Mouse (Mus musculus): ENCODE results near the gene Kif22. TPM values are rescaled to one million over a fixed set of nuclear protein-coding genes. Genes with fewer than 3 reads are reported as not detected.

The Kif22 gene
- polyA plus RNA-seq, 1 experiment from 2014 or later: 200 TPM

DNA sequence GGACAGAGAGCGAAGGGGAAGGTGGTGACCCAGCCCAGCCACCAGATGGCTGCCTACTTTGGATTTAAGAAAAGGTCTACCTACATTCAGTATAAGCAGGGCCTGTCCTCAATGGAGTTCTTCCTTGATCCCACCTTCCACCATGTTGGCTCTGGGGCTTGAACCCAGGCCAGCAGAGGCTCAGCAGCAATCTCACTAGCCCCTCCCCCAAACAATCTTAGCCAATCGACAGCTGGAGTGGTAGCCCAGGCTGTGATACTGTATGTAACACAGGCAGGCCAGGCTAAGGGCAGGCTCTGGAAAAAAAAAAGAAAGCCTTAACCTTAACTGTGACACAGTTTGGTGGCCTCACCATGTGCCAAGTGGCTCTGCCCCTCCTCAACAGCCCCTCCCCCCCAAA, 30.6 kb downstream of the Kif22 start:
- Histone ChIP-seq H3K27ac (replicated peaks) (no peak overlapping the region), H3K36me3 (replicated peaks) (peaks cover 51% of the 10 kb centered on the region), H3K4me1 (peaks cover 32% of the 10 kb centered on the region), H3K27me3 (replicated peaks; ENCODE audit: low read depth, poor library complexity, severe bottlenecking) (no peaks in the 10 kb centered on the region), H3K9me3 (no peaks in the 10 kb centered on the region), H3K4me3 (no peak overlapping the region)
- 78% methylated on average over 2 of the region's 2 CpGs for WGBS
- no peak for DNase-seq (ENCODE audit: low spot score)

DNA sequence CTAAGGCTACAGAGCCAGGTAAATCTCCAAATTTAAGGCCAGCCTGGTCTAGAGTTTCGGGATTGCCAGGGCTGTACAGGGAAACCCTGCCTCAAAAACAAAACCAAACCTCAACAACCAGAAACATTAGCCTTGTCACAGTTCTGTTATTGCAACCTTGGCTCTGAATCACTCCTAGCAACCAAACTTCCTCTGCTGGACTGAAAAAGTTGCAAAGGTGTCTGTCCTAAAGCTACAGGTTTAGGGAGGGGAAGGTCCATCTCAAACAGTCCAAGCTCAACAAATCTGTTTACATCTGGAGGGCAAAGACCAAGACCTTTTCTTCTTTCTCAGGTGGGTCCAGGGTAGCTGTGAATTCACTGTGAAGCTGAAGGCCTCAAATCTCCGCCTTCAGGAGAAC, 31.2 kb downstream of the Kif22 start:
- H3K27me3 ChIP-seq (replicated peaks; ENCODE audit: low read depth, poor library complexity, severe bottlenecking): no peaks in the 10 kb centered on the region
- DNase-seq (ENCODE audit: low spot score): no peak
- H3K4me1 ChIP-seq: peaks cover 26% of the 10 kb centered on the region
- peaks cover 51% of the 10 kb centered on the region for H3K36me3 ChIP-seq (replicated peaks)
- H3K9me3 ChIP-seq: no peaks in the 10 kb centered on the region
- 90% methylated on average over 2 of the region's 2 CpGs for WGBS
- no peak overlapping the region for H3K4me3 ChIP-seq
- H3K27ac ChIP-seq (replicated peaks): no peak overlapping the region

DNA sequence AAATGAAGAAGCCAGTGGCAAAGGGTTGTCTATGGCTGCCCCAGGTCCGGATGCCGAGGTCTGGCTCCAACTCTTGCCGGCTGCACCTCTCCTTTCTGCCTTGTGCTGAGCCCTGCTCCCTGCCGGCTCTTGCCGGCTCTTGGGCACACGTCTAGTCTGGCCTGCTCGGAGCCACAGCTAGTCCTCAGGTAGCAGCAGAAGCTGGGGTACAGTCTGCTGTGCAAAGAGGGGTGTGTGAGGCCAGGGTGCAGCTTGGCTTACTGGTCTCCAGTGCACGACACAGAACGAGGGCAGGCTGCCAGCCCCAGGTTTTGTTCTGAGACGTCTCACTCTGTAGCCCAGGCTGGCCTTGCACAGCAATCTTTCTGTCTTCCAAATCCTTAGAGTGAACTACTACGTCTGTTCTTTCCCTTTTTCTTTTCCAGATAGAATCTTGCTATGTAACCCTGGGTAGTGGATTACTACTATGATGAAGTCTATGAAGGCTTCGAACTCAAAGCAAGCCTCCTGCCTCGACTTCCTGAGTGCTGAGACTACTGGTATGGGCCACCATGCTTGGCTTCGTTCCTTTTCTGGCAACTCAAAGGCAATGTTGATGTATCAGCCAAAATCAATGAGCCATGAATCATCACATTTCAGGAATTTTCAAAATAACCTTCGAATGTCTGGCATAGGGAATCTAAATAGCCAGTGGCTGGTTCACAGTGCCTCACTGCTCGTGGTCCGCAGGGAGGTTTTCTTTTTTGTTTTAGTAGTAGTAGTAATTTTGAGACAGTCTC, 32.8 kb downstream of the Kif22 start:
- Histone ChIP-seq H3K36me3 (replicated peaks) (peaks cover 36% of the 10 kb centered on the region), H3K4me1 (peaks cover 10% of the 10 kb centered on the region), H3K9me3 (no peaks in the 10 kb centered on the region), H3K4me3 (no peak overlapping the region), H3K27ac (replicated peaks) (peak overlapping the region; percentile 64; the same call in 1 of the 2 replicates), H3K27me3 (replicated peaks; ENCODE audit: low read depth, poor library complexity, severe bottlenecking) (no peaks in the 10 kb centered on the region)
- DNase-seq (ENCODE audit: low spot score): no peak
- WGBS: 87% methylated on average over 17 of the region's 17 CpGs

DNA sequence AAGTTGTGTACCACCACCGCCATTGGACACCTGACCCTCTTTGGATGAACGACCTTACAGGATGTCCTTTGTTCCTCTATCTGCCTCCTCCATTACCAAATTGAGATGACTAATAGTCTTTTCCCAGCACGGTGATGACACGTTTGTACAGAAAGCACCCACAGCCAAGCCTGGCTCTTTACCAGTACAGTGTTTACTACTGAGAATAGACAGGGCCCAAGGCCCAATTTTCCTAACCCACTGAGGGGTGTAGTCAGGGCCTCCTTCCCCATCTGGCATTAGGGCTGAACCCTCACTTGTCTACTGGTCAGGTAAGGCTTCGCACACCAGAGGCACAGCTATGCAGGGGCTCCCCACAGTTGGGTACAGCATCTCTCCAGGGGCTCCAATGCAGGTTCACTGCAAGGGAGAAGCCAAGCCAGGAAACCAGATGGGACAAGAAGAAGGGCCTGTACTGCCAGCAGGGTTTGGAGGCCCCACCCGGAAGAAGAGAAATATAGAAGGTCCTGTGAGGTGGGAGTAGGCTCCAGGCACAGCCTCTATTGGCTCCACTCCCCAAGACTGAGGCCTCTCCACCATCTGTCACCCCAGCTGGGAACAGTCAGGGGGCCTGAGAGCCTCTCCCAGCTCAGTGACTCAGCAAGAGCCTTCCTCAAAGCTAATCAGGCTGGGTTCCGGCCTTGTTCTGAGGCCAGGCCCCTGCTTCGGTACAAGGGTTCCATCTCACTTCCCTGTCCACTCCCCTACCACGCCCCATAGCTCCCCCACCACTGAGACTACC, 33.8 kb downstream of the Kif22 start:
- H3K9me3 ChIP-seq: no peaks in the 10 kb centered on the region
- 73% methylated on average over 9 of the region's 9 CpGs for WGBS
- no peaks in the 10 kb centered on the region for H3K27me3 ChIP-seq (replicated peaks; ENCODE audit: low read depth, poor library complexity, severe bottlenecking)
- H3K4me1 ChIP-seq: 0 out of 2 replicates have a peak, but pooled peaks cover 4% of the 10 kb centered on the region
- H3K36me3 ChIP-seq (replicated peaks): peaks cover 25% of the 10 kb centered on the region
- peak overlapping the region; percentile 64 for H3K27ac ChIP-seq (replicated peaks)
- no peak overlapping the region for H3K4me3 ChIP-seq
- DNase-seq (ENCODE audit: low spot score): no peak

DNA sequence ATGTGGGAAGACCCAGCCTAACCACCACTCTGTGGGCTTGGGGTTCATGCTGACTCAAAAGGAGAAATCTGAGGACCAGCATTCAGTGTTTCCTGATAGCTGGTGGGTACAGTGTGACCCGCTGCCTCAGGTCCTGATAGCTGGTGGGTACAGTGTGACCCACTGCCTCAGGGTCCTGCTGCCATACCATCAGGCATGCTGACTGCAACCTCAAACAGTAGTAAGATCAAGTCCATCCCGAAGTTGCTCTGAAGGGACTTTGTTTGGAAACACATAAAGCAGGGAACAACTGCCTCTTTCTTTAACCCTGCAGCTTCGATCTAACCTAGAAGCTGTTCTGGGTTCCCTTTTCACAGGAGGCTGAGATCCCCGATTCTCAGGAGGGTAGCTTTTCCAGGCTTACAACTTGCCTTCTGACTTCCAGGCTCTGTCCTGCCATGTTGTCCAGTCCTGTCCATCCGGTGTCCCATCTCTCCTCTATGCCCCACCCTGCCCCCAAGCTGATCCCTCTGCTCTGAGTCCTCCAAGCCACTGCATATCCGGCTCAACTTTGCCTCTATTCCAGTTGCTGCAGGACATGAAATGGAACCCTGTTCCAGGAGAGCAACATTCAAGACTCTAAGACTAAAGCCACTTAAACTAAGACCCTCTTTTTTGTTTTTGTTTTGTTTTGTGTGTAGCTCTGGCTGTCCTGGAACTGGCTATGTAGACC, 34.8 kb downstream of the Kif22 start:
- Histone ChIP-seq H3K9me3 (no peaks in the 10 kb centered on the region), H3K36me3 (replicated peaks) (peaks cover 15% of the 10 kb centered on the region), H3K4me1 (0 out of 2 replicates have a peak, but pooled peaks cover 4% of the 10 kb centered on the region), H3K27ac (replicated peaks) (no peak overlapping the region), H3K4me3 (no peak overlapping the region), H3K27me3 (replicated peaks; ENCODE audit: low read depth, poor library complexity, severe bottlenecking) (no peaks in the 10 kb centered on the region)
- no peak for DNase-seq (ENCODE audit: low spot score)
- WGBS: 86% methylated on average over 6 of the region's 6 CpGs

DNA sequence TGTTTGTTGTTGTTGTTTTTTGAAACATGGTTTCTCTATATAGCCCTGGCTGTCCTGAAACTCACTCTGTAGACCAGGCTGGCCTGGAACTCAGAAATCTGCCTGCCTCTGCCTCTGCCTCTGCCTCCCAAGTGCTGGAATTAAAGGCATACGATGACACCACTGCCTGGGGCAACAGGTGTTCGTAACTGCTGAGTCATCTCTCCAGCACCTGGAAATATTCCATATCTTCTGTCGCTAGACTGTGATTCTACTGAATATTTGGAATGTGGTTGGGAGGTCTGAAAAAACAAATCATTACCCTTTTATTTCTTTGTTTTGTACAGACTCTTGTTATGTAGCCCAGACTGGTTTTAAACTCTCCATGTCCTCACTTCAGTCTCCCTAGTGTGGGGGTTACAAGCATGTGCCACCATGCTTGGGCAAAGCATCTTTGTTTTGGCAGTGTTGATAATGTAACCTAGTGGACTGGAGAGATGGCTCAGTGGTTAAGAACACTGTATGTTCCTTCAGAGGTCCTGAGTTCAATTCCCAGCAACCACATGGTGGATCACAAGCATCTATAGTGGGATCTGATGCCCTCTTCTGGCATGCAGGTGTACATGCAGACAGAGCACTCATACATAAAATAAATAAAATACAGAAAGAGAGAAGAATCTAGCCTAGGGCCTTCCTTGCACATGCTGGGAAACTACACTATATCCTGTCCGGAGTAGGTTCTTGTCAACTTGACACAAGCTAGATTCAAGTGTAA, 38.0 kb downstream of the Kif22 start:
- Histone ChIP-seq H3K36me3 (replicated peaks) (no peaks in the 10 kb centered on the region), H3K27ac (replicated peaks) (no peak overlapping the region), H3K4me3 (no peak overlapping the region), H3K27me3 (replicated peaks; ENCODE audit: low read depth, poor library complexity, severe bottlenecking) (no peaks in the 10 kb centered on the region), H3K9me3 (no peaks in the 10 kb centered on the region), H3K4me1 (no peaks in the 10 kb centered on the region)
- 87% methylated on average over 4 of the region's 4 CpGs for WGBS
- DNase-seq (ENCODE audit: low spot score): no peak

DNA sequence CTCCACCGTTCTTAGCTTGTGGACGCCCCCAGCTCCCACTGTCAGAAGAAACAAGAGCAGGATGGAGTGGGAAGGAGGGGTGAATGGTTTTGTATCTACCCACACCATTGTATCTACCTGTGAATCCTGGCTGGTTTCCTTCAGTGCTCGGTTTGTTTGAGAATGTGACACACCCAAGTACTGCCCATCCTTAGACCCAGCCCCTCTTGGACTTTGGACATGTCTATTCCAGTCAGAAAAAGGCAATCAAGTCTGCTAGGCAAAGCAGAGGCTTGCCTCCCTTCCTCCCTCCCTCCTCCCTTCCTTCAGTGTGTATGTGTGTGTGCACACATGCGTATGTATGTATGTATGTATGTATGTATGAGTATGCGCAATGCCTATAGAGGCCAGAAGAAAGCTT, 38.7 kb downstream of the Kif22 start:
- Histone ChIP-seq H3K27me3 (replicated peaks; ENCODE audit: low read depth, poor library complexity, severe bottlenecking) (no peaks in the 10 kb centered on the region), H3K36me3 (replicated peaks) (no peaks in the 10 kb centered on the region), H3K9me3 (no peaks in the 10 kb centered on the region), H3K27ac (replicated peaks) (no peak overlapping the region), H3K4me3 (no peak overlapping the region), H3K4me1 (no peaks in the 10 kb centered on the region)
- 85% methylated on average over 5 of the region's 5 CpGs for WGBS
- no peak for DNase-seq (ENCODE audit: low spot score)

DNA sequence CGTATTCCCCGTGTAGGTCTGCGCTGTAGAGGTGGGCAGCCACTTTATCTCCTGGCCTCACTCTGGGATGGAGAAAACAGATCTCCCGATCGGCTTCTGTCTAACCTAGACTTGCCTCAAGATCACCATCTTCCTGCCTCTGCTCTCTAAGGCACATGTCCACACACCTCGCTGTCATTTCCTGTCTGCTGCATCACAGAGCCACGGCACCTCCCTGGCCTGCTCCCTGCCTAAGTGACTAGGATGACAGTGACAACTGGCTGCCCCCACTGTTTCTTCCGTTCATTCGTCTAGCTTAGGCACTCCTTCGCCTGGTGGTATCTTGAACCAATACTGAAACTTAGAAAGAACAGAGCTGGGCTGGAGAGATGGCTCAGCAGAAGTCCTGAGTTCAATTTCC, 42.7 kb downstream of the Kif22 start:
- H3K27me3 ChIP-seq (replicated peaks; ENCODE audit: low read depth, poor library complexity, severe bottlenecking): no peaks in the 10 kb centered on the region
- WGBS: 84% methylated on average over 10 of the region's 10 CpGs
- DNase-seq (ENCODE audit: low spot score): no peak
- no peaks in the 10 kb centered on the region; the same call in 1 of the 2 replicates for H3K9me3 ChIP-seq
- H3K36me3 ChIP-seq (replicated peaks): no peaks in the 10 kb centered on the region
- no peak overlapping the region for H3K27ac ChIP-seq (replicated peaks)
- H3K4me3 ChIP-seq: no peak overlapping the region
- no peaks in the 10 kb centered on the region for H3K4me1 ChIP-seq

DNA sequence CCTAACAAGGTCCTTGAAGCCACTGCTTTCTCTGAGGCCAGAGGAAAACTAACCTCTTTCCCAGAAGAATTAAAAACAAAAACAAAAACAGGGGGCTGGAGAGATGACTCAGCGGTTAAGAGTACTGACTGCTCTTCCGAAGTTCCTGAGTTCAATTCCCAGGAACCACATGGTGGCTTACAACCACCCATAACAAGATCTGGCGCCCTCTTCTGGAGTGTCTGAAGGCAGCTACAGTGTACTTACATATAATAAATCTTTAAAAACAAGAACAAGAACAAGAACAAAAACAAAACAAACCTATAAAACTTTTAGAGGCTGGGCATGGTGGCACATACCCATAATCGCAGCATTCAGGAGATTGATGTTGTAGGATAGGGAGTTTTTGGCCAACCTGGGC, 45.8 kb downstream of the Kif22 start:
- no peak for DNase-seq (ENCODE audit: low spot score)
- Histone ChIP-seq H3K27ac (replicated peaks) (no peak overlapping the region), H3K4me1 (peaks cover 6% of the 10 kb centered on the region), H3K36me3 (replicated peaks) (no peaks in the 10 kb centered on the region), H3K4me3 (no peak overlapping the region), H3K9me3 (no peaks in the 10 kb centered on the region; the same call in 1 of the 2 replicates), H3K27me3 (replicated peaks; ENCODE audit: low read depth, poor library complexity, severe bottlenecking) (no peaks in the 10 kb centered on the region)
- WGBS: 77% methylated on average over 4 of the region's 4 CpGs

DNA sequence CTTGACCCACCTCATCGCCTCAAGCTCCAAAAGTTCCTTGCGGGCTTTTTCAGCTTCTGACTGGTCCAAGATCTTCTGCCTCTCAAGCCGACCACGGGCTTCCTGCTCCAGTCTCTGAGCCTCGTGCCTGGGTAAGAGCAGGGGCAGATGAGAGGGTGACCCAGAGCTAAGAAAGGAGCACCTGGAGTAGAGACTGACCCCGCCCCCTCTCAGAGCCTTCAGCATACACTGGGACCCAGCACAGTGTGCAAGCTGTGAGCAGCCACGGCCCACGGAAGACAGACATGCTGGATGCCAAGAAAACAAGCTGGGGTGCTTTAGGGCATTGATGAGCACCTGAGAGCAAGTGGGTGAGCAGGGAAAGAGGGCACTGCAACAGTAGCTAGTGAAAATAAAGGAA, 53.5 kb downstream of the Kif22 start:
- no peak for DNase-seq (ENCODE audit: low spot score)
- 69% methylated on average over 8 of the region's 8 CpGs for WGBS
- no peak overlapping the region for H3K27ac ChIP-seq (replicated peaks)
- no peak overlapping the region for H3K4me3 ChIP-seq
- H3K4me1 ChIP-seq: peaks cover 10% of the 10 kb centered on the region
- no peaks in the 10 kb centered on the region for H3K36me3 ChIP-seq (replicated peaks)
- H3K27me3 ChIP-seq (replicated peaks; ENCODE audit: low read depth, poor library complexity, severe bottlenecking): no peaks in the 10 kb centered on the region
- H3K9me3 ChIP-seq: no peaks in the 10 kb centered on the region

DNA sequence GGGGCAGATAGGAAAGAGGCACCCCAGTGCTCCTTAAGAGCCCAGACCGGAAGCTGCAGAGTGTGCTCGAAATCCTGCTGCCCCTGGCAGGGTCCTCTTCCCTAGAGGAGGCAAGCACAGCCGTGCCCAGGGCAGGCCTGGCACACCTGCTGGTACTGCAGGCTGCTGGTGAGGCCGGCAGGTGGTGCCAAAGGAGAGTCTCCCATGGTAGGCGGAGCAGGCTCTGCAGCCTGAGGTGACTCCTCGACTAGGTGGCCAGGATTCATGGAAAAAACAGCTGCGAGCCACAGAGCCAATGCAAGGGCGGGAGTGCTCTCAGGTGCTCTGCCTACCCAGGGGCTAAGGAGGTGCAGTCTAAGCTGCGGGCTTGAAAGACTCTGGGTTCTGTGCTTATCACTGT, 56.0 kb downstream of the Kif22 start:
- Histone ChIP-seq H3K9me3 (no peaks in the 10 kb centered on the region), H3K4me1 (0 out of 2 replicates have a peak, but pooled peaks cover 3% of the 10 kb centered on the region), H3K4me3 (no peak overlapping the region), H3K27me3 (replicated peaks; ENCODE audit: low read depth, poor library complexity, severe bottlenecking) (no peaks in the 10 kb centered on the region), H3K27ac (replicated peaks) (no peak overlapping the region), H3K36me3 (replicated peaks) (peaks cover 4% of the 10 kb centered on the region)
- peak; percentile 23 for DNase-seq (ENCODE audit: low spot score)
- 44% methylated on average over 9 of the region's 9 CpGs for whole genome bisulfite sequencing
